Mouse (Mus musculus): ENCODE measurements around the gene Ccr6. TPM values are rescaled to one million over a fixed set of nuclear protein-coding genes. Genes with fewer than 3 reads are reported as not detected.

Ccr6 gene
- polyA plus RNA-seq, 1 experiment, result not detected

DNA sequence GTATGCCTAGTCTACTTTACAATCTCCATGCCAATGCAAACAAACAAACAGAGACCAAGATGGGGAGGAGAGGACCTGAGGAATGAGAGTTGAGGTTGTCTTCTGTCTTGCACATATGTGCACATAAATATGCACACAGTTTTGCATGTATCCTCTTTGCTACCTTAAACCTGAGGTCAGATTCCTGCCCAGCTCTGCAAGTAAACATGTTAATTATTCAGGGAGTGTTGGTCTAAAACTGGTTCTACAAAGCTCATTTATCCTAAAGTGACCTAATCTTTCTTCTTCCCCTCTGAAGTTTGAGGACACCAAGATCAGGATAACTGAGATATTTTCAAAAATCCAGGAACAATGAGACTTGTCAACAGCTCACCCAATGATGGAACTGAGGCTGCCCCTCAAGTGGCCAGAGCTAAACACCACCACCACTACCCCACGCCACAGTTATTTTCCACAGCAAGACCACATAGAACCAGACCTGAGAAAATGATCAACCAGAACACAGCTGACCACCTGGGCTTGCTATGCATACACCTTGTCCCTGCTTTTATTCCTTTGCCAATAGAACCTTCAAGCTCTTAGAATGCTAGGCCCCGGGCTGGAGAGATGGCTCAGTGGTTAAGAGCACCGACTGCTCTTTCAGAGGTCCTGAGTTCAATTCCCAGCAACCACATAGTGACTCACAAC, 54.3 kb downstream of the Ccr6 start:
- TF ChIP-seq CTCF (IDR thresholded peaks at IDR 0.05; ENCODE audit: control insufficient read depth, insufficient read depth, low read length), result no peak
- no peak for TF ChIP-seq POLR2A (IDR thresholded peaks at IDR 0.05; ENCODE audit: borderline replicate concordance, control insufficient read depth, low read depth, low read length)
- Histone ChIP-seq H3K4me1 (ENCODE audit: control insufficient read depth, insufficient read depth, low read length) (no peaks in the 10 kb centered on the region), H3K27ac (ENCODE audit: control insufficient read depth, insufficient read depth, low read depth, low read length, poor library complexity) (no peak overlapping the region), H3K4me3 (replicated peaks; ENCODE audit: control insufficient read depth, low read depth, low read length) (no peak overlapping the region)
- WGBS, result 88% methylated on average over 3 of the region's 3 CpGs

GRCm38 (mm10) chr17:8290736-8291135, 54.9 kb downstream of the Ccr6 start:
- Histone ChIP-seq H3K27ac (ENCODE audit: control insufficient read depth, insufficient read depth, low read depth, low read length, poor library complexity) (no peak overlapping the region), H3K4me1 (ENCODE audit: control insufficient read depth, insufficient read depth, low read length) (no peaks in the 10 kb centered on the region), H3K4me3 (replicated peaks; ENCODE audit: control insufficient read depth, low read depth, low read length) (no peak overlapping the region)
- TF ChIP-seq POLR2A (IDR thresholded peaks at IDR 0.05; ENCODE audit: borderline replicate concordance, control insufficient read depth, low read depth, low read length) (no peak), CTCF (IDR thresholded peaks at IDR 0.05; ENCODE audit: control insufficient read depth, insufficient read depth, low read length) (no peak)

DNA sequence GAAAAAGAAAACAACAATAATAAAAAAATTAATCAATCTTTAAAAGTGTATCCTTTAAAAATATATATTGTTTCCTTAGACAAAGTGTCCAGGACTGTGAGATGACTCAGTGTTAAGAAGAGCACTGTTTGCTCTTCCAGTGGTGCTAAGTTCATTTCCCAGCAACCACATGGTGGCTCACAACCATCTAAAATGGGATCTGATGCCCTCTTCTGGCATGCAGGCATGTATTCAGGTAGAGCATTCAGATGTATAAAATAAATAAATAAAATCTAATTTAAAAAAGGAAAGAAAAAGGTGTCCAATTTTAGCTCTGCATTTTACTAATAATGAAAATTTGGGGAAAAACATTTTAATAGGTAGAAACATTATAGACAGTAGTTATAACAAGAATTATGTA, 60.0 kb downstream of the Ccr6 start:
- no peak overlapping the region for H3K27ac ChIP-seq (ENCODE audit: control insufficient read depth, insufficient read depth, low read depth, low read length, poor library complexity)
- no peaks in the 10 kb centered on the region for H3K4me1 ChIP-seq (ENCODE audit: control insufficient read depth, insufficient read depth, low read length)
- no peak for TF ChIP-seq CTCF (IDR thresholded peaks at IDR 0.05; ENCODE audit: control insufficient read depth, insufficient read depth, low read length)
- no peak overlapping the region for H3K4me3 ChIP-seq (replicated peaks; ENCODE audit: control insufficient read depth, low read depth, low read length)

- 40% methylated on average over 9 of the region's 9 CpGs for WGBS
- H3K4me3 ChIP-seq (replicated peaks; ENCODE audit: control insufficient read depth, low read depth, low read length), result no peak overlapping the region
- no peak overlapping the region for H3K27ac ChIP-seq (ENCODE audit: control insufficient read depth, insufficient read depth, low read depth, low read length, poor library complexity)
- H3K4me1 ChIP-seq (ENCODE audit: control insufficient read depth, insufficient read depth, low read length), result no peaks in the 10 kb centered on the region
- TF ChIP-seq CTCF (IDR thresholded peaks at IDR 0.05; ENCODE audit: control insufficient read depth, insufficient read depth, low read length) (no peak), POLR2A (IDR thresholded peaks at IDR 0.05; ENCODE audit: borderline replicate concordance, control insufficient read depth, low read depth, low read length) (no peak)
These were observed 60.5 kb downstream of the Ccr6 start for GRCm38 (mm10) chr17:8296313-8296844.

- H3K4me3 ChIP-seq (replicated peaks; ENCODE audit: control insufficient read depth, low read depth, low read length), result no peak overlapping the region
- TF ChIP-seq POLR2A (IDR thresholded peaks at IDR 0.05; ENCODE audit: borderline replicate concordance, control insufficient read depth, low read depth, low read length) (no peak), CTCF (IDR thresholded peaks at IDR 0.05; ENCODE audit: control insufficient read depth, insufficient read depth, low read length) (no peak)
- WGBS, result 79% methylated on average over 5 of the region's 5 CpGs
- H3K27ac ChIP-seq (ENCODE audit: control insufficient read depth, insufficient read depth, low read depth, low read length, poor library complexity), result no peak overlapping the region
- no peaks in the 10 kb centered on the region for H3K4me1 ChIP-seq (ENCODE audit: control insufficient read depth, insufficient read depth, low read length)
These were observed 61.9 kb downstream of the Ccr6 start for GRCm38 (mm10) chr17:8297746-8298145.

- TF ChIP-seq POLR2A (IDR thresholded peaks at IDR 0.05; ENCODE audit: borderline replicate concordance, control insufficient read depth, low read depth, low read length), result no peak
- no peak for TF ChIP-seq CTCF (IDR thresholded peaks at IDR 0.05; ENCODE audit: control insufficient read depth, insufficient read depth, low read length)
- Histone ChIP-seq H3K4me3 (replicated peaks; ENCODE audit: control insufficient read depth, low read depth, low read length) (no peak overlapping the region), H3K4me1 (ENCODE audit: control insufficient read depth, insufficient read depth, low read length) (no peaks in the 10 kb centered on the region), H3K27ac (ENCODE audit: control insufficient read depth, insufficient read depth, low read depth, low read length, poor library complexity) (no peak overlapping the region)
- WGBS, result 87% methylated on average over 2 of the region's 2 CpGs
These were observed 62.4 kb downstream of the Ccr6 start for GRCm38 (mm10) chr17:8298281-8298680.

GRCm38 (mm10) chr17:8299524-8299923, 63.7 kb downstream of the Ccr6 start:
- TF ChIP-seq CTCF (IDR thresholded peaks at IDR 0.05; ENCODE audit: control insufficient read depth, insufficient read depth, low read length) (no peak), POLR2A (IDR thresholded peaks at IDR 0.05; ENCODE audit: borderline replicate concordance, control insufficient read depth, low read depth, low read length) (no peak)
- Histone ChIP-seq H3K4me1 (ENCODE audit: control insufficient read depth, insufficient read depth, low read length) (no peaks in the 10 kb centered on the region), H3K27ac (ENCODE audit: control insufficient read depth, insufficient read depth, low read depth, low read length, poor library complexity) (no peak overlapping the region), H3K4me3 (replicated peaks; ENCODE audit: control insufficient read depth, low read depth, low read length) (no peak overlapping the region)

DNA sequence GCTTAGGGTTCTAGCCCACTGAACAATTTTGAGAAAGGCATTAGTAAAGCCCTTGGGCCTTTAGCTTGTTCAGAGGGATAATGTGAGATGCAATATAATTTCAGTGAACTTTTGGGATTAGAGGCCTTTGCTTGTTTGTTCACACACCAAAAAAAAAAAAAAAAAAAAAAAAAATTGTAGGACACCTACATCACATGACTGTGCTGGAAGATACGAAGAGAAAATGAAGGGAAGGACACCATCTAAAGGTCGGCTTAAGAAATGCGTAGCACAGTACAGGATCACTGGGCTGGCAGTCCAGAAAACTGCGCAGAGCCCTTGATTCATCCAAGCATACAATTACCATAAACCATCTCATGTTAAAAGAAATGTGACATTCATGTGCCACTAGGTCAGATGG, 65.7 kb downstream of the Ccr6 start:
- no peak overlapping the region for H3K4me3 ChIP-seq (replicated peaks; ENCODE audit: control insufficient read depth, low read depth, low read length)
- no peak overlapping the region for H3K27ac ChIP-seq (ENCODE audit: control insufficient read depth, insufficient read depth, low read depth, low read length, poor library complexity)
- no peak for TF ChIP-seq POLR2A (IDR thresholded peaks at IDR 0.05; ENCODE audit: borderline replicate concordance, control insufficient read depth, low read depth, low read length)
- no peak for TF ChIP-seq CTCF (IDR thresholded peaks at IDR 0.05; ENCODE audit: control insufficient read depth, insufficient read depth, low read length)
- WGBS, result 65% methylated on average over 4 of the region's 4 CpGs
- H3K4me1 ChIP-seq (ENCODE audit: control insufficient read depth, insufficient read depth, low read length), result no peaks in the 10 kb centered on the region; the same call in 1 of the 2 replicates

All from bone marrow, adult 2 months (tissue).